Mouse (Mus musculus): ENCODE measurements around the gene Scarf1.

Gene Scarf1

GRCm38 (mm10) chr11:75513336-75513735 is at the start of gene Scarf1:
Scarf1 (plus strand) TSS chr11:75513540.
- no peak for DNase-seq

GRCm38 (mm10) chr11:75463624-75464023 is 49.7 kb upstream of the Scarf1 start:
- no peak for DNase-seq

GRCm38 (mm10) chr11:75464417-75464816 is 48.9 kb upstream of the Scarf1 start:
- DNase-seq: no peak

GRCm38 (mm10) chr11:75465051-75465450 is 48.3 kb upstream of the Scarf1 start:
- no peak for DNase-seq

GRCm38 (mm10) chr11:75466731-75467505 is 46.4 kb upstream of the Scarf1 start:
- no peak for DNase-seq

- DNase-seq: peak; percentile 38
Observed at GRCm38 (mm10) chr11:75467512-75468215, 45.7 kb upstream of the Scarf1 start.

GRCm38 (mm10) chr11:75468410-75468809 is 44.9 kb upstream of the Scarf1 start:
- no peak for DNase-seq

GRCm38 (mm10) chr11:75469261-75469660 is 44.1 kb upstream of the Scarf1 start:
- no peak for DNase-seq

DNA sequence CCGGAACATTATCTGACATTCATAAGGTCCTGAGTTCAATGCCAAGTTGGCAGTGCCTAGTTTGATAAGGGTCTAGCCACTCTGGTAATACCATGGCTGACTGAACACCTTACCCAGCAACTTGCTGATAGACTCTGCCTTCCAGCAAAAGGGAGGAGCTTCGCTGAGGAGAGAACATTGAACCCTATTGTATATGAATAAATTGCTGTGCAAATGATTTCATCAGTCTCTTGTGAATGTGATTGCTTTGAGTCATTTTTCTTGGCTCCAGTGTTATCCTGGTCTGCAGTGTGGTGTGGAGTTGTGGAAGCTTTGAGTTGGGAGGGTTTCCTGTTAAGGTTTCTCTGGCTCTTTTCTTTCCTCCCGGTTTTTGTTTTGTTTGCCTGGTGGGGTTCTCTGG is 42.7 kb upstream of the Scarf1 start:
- no peak for DNase-seq

DNA sequence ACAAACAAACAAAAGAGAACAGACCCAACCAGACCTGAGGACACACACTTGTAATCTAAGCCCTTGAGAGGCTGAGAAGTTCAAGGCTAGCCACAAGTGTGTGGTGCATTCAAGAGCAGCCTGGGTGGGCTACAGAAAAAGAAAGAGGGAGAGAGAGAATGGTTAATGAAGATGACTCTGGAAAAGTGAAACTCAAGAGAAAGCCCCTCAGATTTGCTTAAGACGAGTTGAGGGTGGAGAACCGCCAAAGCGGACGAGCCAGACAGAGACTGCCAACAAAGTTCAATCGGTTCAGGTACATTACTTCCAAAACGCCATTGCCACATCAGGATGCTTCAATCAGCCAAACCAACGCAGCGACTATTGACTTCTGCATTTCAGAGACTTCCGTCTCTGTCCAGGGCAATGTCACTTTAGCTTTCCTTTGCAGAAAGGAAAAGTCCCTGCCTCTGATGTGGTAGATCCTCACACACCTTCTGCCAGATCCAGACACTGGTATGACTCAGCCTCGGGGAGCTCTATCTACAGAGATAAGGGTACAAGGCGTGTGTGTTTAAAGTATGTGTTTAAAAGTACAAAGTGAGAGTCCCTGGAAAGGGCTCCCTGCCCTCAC is 40.8 kb upstream of the Scarf1 start:
- DNase-seq: no peak

DNA sequence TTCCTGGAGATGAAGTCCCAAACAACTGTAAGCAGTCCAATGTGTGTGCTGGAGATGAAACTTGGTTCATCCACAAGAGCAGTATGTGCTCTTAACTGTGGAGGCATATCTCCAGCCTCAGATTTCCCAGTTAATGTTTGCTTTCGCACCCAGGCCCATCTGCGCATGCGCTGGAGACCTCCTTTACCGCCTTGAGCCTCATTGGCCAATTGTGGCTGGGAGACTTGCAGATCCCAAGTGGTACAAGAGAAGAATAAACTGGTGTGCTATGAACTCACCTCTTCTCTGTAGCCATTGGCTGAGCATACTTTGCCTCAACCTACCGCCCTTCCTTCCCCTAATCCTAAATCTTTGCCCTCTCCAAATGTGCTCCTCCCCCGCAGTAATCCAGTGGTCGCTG is 40.0 kb upstream of the Scarf1 start:
- DNase-seq: no peak

- DNase-seq: no peak
Observed at GRCm38 (mm10) chr11:75486192-75486591, 27.1 kb upstream of the Scarf1 start.

DNA sequence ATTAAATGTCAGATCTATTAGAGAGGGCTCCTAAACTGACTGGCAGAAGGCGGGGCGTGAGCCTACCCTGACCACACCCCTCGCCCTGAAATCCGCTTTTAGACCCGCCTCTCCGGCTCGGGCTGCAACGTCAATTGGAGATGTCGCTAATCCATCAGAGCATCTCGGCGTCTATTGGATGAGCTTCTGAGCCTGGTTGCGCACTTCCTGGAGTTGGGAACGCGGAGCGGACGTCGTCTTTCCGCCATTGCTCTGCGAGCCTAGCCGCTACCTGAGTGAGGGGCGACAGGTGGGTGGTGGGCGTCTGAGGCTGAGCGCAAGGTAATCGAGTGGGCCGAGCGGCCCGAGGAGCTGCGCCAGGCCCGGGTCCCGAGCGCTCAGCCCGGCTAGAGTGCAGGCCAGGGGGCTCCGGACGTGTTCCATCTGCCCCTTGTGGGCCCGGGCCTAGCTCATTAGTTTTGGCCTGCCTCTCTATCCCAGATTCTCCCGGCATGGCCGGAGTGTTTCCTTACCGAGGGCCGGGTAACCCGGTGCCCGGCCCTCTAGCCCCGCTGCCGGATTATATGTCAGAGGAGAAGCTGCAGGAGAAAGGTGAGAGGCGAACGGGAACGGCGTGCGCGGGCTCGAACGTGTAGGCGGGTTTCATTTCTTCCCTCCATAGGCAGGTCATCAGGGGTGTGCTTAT is 26.6 kb upstream of the Scarf1 start, which contains the start of gene Prpf8:
TSS of gene Prpf8 (plus strand) at position 216 of the 685 bp plus-strand sequence.
- peak; percentile 98 for DNase-seq

DNA sequence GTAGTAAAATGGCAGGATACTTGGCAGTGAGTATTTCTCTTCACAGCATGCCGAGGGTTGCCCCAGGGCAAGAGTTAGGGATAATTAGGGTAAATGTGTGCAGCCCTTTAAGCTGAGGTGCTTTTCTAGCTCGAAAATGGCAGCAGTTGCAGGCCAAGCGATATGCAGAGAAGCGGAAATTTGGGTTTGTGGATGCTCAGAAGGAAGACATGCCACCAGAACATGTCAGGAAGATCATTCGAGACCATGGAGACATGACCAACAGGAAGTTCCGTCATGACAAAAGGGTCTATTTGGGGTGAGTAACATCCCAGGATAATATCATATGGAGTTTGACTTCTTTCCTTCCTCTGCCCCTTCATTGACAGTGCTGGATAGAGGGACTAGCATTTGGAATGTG is 25.8 kb upstream of the Scarf1 start:
- no peak for DNase-seq

GRCm38 (mm10) chr11:75494296-75495049 is 18.9 kb upstream of the Scarf1 start:
- no peak for DNase-seq

GRCm38 (mm10) chr11:75498126-75498525 is 15.2 kb upstream of the Scarf1 start:
- no peak for DNase-seq

GRCm38 (mm10) chr11:75508162-75508561 is 5.2 kb upstream of the Scarf1 start:
- DNase-seq: no peak

GRCm38 (mm10) chr11:75508904-75509303 is 4.4 kb upstream of the Scarf1 start:
- no peak for DNase-seq

- no peak for DNase-seq
Observed at GRCm38 (mm10) chr11:75509741-75510626, 3.4 kb upstream of the Scarf1 start, which contains the start of gene Rilp. Rilp (plus strand) TSS chr11:75510094.

GRCm38 (mm10) chr11:75510627-75510993 is 2.7 kb upstream of the Scarf1 start:
- peak; percentile 93 for DNase-seq

GRCm38 (mm10) chr11:75511213-75511612 is 2.1 kb upstream of the Scarf1 start:
- no peak for DNase-seq
